Mouse (Mus musculus) kidney, adult 9 months (tissue): ENCODE data around the gene Hydin.
"Not testable (repeated sequence)": the region's sequence is repeated elsewhere in the genome, so short reads cannot be mapped to it uniquely, and the experiment has no call there.

ENCODE experiments used
- DNase-seq: peaks from one replicate; pipeline ENCODE4 v3.0.0; 2022

Gene Hydin

DNA sequence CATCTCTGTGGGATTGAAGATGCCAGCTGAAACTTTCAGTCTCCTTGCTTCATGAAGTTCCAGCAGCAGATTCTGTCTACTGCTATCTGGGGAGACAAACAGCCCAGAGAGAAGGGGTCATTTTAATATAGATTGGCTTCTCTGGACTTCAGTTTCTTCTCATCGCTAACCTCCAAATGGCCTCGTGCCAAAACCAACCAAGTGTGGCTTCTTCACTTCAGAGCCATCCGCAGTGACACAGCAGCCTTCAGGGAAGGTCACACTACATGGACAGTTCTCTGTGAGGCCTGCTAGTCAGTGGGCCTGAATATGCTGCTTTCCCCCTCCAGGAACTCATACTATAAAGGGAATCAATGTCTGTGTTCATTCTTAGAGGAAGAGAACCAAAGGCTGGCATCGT lies 187.7 kb downstream of the Hydin start:
- peak; percentile 26 for DNase-seq

DNA sequence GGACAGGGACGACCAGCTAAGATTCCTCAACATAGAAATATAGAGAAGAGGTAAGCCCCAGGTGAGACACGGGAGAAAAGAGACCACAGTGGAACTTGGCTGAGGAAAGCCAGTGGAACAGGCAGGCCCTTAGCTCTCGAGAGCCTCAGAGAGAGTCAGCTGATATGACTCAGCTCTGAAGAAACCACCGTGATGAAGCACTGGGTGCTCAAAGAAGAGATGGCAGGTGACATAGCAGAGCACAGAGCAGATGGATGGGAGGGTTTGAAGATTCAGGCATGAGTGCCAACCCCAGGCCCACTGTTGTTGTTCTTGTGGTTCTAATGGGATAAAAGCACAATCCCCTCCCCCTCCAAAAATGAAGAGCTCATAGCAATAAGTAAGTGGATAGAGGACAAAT lies 190.6 kb downstream of the Hydin start:
- no peak for DNase-seq

DNA sequence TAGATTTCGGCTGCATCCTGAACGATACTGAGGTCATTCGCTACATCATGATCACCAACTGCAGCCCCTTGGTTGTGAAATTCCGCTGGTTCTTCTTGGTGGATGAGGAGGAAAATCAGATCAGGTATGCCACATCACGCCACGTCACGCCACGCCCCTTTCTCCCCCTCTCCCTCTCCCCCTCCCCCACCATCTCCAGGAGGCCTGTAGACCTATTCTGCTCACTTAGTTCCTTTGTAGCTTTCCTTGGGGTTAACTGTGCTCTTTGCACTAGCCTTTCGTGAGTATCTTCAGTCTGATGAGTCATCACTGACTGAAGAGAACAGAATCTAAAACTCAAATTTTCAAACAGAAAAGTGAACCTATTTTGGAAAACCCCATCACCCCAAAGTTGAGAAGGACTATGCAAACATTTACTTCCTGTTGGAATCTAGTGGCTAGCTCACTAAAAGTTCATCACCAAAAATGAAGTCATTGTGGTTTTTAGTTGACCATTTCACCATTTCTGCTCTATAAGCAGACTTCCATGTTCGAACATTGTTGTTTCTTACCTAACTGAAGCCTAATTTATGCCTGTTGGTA lies 195.9 kb downstream of the Hydin start:
- DNase-seq: no peak

DNA sequence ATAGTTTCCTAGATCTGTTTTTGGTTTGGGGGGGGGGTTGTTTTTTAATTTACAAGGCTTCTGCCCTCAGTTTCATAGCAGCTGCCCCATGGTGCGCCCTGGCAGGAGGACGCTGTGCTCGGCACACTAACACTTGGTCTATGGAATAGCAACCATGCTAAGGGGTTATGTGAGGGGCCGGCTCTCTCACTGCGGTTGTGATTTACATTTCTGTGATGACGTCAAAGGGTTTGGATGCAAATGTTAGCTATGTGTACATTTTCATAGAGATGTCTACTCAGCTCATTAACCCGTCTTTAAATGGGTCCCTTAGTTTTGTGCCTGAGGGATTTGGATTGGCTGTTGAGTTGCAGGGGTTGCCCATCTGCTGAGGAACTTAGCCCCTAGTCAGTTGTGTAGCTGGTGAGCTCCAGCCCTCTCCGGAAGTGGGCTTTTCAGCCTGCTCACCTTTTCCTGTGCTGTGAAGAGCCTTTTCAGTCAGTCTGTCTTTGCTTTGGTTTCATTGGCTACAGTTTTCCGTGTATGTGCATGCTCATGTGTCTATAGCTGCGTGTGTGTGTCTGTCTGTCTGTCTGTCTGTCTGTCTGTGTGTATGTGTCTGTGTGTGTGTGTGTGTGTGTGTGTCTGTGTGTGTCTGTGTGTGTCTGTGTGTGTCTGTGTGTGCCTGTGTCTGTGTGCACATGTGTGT lies 197.1 kb downstream of the Hydin start:
- no peak for DNase-seq

DNA sequence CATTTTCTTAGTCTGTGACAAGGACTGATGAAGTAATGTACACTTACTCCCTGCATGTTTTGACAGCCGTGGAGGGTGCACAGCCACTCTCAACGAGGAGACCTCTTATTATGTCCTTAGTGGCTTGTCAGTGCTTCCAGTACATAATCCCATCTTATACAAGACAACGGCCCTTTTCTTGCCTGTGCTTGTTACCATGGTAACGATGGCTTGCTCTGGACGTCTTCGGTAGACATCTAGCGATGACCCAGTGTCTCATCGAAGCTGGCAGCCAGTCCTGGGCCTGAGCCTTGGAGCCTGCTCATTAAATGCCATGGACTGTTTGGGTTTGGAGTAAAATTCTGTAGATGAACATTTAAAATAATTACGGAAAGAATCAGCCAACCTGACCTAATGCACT lies 198.8 kb downstream of the Hydin start:
- no peak for DNase-seq

DNA sequence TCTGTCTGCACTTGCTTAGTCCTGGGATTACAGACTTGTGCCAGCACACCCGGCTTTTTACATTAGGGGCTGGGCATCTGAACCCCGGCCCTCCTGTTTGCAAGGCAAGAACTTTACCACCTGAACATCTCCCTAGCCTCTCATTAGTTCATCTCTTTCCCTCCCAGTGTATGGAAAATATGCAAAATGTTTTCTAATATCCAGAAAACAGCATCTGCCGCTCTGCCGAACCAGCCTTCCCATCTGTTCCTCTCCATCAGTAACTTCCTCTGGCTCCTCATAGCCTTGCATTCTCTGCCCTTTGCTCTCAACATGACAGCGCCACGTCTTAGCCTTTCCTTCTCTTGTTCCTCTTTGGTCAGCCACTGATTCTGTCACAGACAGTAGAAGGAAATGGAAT lies 210.5 kb downstream of the Hydin start:
- DNase-seq: no peak

DNA sequence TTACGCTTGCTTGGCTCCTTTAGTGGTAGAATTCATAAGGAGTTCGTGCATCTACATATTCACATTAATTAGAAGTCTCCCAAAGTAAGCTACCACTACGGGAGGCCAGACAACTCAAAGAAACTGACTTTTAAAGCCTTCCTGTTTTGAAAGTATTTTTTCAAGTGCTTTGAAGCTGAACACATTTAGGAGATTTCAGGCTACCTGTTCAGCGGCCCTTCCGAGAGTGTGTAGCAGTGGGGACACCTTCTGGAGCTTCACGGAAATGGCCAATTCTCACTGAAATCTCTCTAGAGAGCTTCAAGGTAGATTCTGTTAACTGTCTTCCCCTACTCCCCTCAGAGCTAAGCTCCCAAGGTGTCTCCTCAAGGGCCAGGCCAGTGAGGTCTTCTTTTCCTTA lies 211.8 kb downstream of the Hydin start:
- peak; percentile 46 for DNase-seq

DNA sequence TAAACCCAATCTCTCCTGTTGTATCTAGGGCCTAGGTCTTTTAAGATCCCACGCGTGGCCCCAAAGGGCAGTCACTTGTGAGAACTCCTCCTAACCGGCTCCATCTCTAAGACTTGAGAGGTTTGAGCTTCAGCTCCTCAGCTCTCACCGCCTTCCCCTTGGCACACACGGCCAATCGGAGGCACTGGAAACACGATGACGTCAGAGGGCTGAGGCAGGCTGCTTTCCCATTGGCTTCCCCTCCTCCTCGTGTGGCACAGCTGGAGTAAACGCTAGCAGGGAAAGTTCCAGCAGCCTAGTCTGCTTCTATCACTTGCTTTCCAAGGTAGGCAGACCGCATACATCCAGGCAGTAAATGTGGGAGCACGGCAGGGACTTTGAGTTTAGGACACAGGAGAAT lies 212.6 kb downstream of the Hydin start:
- DNase-seq: no peak

DNA sequence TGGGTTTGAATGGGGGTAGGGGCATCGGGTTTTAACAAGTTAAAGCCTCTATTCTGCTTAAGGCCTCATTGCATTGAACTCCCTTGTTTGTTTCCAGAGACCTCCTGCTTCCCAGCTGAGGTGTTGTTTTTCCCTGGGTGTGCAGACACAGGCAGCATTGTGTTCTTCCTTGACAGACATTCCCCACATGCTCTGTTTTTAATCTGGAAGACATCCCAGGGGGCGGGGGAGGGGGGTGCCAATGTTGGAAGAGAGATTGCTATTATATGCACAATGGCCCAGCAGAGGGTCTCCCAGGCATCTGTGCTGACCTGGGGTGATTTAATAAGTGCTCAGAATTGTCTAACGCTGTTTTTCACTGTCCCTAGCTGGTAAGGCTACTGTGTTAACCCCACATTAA lies 215.5 kb downstream of the Hydin start:
- DNase-seq: no peak

DNA sequence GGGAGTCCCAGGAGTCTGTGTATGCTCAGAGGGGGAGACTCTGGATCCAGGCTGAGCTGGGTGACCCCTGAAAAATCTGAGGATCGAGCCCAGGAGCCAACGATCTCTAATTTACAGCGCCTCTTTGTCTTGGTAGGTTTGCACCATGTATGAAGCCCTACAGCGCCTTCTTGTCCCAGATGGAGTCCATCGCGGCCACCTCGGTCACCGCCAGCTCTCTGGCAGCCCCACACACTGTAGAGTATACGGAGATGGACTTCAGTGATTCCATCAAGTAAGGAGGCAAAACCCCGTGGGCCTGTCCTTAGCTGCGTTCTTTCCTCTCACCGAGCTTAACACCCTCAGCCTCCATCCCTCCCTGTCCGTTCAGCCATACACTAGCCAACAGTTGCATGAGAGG lies 218.5 kb downstream of the Hydin start:
- no peak for DNase-seq

DNA sequence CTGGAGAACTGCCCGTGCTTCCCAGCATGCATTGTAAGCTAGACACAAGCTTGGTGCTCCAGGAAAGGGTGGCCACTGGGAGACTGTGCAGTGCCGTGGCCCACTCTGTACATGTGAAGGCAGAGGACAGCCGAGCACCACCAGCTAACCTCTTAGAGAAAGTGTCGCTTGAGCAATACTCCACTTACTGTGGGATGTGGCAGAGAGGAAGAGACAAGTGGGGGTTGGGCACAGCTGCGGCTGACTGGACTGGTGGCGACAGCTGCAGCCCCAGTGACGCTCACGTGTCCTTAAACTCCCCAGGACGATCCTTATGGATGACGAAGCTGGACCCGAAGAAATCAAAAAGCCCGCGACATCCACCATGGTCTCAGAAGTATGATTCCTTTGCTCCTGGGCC lies 219.2 kb downstream of the Hydin start:
- no peak for DNase-seq

DNA sequence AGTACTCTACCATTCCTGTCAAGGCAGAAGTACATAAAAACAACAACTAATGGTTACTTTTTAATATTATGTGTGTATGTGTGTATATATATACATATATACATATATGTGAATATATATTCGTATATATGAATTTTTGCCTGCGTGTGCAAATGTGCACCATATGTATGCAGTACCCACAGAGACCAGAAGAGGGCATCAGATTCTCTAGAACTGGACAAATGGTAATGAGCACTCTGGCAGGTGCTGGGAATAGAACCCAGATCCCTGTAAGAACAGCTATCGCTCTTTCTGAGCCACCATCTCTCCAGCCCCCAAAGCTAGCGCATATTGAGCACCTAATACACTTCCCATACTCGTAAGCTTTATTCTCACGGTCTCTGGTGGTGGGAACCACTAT lies 220.9 kb downstream of the Hydin start:
- no peak for DNase-seq

DNA sequence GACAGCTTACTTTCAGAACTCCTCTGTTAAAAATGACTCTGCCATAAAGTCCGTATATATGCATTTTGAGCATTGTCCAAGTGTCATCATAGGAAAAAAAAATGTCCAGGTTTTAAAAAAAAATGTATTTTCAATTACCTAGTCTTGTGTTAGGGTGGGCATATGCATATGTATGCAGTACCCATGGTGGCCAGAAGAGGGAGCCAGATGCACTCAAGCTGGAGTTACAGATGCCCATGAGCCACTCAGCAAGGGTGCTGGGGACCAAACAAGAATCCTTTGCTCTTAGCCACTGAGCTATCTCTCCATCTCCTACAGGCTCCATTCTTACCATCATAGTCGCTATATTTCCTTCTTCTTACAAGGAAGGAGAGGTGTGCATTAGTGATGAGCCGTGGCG lies 222.6 kb downstream of the Hydin start:
- peak; percentile 10 for DNase-seq

DNA sequence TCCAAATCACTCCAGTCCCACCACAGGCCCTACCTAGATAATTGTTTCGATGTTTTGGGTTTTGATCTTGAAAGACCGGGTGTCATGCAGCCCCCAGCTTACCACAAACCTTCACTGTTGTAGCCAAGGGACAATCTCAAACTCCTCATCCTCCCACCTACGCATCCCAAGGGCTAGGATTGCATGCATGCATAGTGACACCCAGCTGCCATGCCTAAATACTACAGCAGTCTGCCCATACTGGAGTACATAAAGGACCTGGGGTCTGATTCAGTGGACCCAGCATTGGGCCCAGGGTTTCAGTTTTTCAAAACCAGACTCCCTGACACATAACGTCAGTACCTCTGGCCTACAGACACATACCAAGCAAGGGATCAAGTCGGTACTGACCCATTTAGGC lies 224.3 kb downstream of the Hydin start:
- no peak for DNase-seq

DNA sequence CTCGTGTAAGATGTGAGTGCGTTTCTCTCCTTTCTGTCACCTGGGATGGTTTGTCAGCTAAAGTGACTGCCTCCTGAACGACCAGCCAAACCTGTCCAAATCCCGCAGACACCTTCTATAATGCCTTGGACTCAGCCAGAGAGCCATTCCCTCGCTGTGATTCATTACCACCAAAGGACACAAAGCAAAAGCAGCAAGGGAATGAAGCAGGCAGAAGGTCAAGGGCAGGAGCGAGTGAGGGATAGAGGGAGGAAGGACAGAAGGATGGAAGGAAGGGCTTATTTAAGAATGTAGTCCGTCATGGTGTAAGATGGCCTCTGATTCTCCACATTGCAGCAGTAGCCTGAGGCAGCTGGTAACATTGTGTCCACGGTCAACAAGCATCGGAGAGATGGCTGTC lies 229.5 kb downstream of the Hydin start:
- DNase-seq: no peak

DNA sequence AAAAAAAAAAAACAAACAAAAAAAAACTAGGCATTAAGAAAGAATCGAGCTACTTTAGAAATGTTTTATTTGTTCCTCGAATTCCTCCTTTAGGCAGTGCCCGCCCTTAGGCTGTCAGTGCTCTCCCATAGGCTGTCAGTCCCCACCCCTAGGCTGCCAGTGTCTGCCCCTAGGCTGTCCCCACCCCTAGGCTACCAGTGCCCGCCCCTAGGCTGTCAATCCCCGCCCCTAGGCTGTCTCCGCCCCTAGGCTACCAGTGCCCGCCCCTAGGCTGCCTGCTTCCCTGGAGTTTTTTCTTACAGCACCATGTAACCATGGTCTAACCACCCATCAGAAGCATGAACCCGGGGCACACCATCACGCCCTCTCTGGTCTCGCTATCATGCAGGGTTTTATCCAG lies 233.5 kb downstream of the Hydin start:
- DNase-seq: no peak

DNA sequence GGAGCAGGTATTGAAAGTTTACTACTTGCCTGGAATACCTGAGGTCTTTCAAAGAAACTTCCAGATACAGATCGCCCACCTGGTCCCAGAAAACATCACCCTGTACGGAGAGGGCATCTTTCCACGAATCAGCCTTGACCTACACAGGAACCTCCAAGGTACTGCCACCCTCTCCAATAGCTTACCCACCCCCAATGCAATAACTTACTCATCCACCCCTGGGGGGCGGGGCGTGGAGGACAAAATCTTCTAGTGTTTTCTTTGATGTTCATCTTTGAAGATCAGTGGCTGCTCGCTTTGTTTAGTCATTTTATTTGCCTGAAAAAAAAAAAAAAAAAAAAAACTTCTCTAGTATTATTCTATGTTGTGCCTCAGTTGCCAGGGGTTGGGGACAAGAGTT lies 233.9 kb downstream of the Hydin start:
- DNase-seq: no peak

DNA sequence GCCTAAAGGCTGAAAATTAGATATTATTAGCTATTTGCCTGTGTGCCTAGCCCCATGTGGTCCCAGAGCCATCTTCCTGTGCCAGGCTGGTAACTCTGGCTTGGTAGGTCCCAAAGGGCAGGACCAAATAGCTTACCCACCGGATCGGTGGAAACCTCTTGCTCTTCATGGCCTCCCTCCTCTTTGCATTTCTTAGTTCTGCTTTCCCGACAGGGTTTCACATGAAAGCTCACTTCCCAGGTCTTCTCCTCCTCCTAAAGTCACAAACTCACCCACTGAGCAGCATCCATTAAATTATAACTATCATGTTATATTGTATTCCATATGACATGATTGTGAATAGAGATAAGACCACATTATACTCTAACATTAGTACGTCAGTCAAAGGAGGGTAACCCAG lies 234.6 kb downstream of the Hydin start:
- DNase-seq: no peak

DNA sequence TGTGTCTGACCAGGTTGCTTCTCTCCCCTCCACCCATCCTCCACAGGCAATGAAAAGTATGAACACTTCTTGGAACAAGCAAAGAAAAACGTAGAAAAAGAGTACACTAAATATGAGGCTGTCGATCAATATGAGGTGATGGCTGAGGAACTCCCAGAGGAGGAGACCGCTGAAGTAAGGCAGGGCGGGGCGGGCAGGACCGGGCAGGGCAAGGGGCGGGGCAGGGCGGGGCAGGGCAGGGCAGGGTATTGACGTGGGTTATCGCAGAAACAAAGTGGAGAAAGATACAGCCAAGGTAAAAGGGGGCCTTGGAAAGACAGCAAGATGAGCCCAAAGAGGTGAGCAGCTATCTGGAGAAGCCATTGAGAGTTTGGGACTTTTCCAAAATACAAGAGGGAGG lies 236.1 kb downstream of the Hydin start:
- DNase-seq: no peak

DNA sequence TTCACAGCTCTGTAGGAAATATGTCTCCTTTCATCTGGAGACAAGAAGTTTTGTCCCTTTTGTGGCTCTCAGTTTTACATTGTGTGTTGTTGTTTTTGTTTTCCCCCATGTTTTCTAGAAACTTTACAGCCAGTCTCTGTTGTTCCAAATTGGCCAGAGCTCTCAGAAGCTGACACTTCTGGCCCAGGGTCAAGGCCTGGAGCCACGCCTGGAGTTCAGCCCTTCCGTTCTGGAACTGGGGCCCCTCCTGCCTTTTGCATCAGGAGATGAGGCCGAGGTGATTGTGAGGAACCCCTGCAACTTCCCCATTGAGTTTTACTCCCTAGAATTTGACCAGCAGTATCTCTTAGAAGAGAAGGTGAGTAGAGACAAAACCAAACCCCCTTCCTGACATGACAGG lies 242.0 kb downstream of the Hydin start:
- no peak for DNase-seq

DNA sequence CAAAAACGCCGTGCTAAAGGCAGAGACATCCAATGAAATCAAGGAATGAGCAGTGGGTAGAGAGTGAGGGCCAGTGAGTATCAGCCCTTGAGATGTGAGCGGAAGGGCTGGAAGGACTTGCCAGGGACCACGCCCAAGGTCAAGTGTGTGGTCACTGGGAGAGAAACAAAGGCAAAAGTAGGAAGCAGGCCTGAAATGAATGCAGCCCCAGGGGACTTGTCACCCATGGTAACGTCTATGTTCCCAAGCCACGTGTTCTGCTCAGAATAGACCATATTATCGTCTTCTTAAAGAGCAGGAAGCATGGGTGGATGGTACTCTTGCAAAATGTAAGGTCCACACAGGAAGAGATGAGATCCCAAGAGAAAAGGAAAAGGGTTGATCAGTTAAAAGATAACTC lies 253.0 kb downstream of the Hydin start:
- DNase-seq: no peak

DNA sequence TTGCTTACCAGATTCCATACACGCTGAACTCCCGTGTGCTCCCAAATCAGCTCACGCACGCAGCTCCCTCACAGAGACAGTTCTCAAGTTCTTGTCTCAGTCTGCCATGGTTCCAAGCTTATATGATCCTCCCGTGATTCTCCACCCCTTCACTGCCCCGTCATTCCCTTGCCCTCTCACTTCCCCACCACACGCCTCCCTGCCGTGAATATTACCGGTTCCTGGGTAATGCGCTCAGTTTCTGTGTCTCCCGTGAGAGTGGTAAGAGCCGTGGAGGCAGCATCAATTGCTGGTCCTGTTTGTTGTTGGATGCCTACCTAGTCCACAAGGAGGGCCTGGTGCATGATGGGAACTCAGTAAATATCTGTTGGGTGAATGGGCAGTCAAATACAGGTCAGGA lies 255.1 kb downstream of the Hydin start:
- no peak for DNase-seq

DNA sequence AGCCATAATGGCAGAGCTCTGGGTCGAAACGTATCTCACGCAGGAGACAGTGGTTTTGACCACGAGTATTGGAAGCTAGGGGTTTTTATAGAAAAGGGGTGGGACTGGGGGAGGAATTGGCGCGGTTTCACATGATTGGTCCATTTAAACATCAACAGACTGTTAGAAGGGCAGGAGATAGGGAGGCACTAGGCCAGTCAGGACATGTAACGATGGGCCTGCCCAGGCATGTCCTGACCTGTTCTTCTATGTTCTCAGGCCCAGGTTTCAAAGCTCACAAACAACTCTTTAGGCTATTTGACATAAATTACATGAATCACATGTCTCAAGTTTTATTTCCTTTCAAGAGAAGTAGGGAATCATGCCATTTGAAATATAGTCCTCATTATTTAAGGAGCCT lies 255.7 kb downstream of the Hydin start:
- DNase-seq: not testable (repeated sequence)

DNA sequence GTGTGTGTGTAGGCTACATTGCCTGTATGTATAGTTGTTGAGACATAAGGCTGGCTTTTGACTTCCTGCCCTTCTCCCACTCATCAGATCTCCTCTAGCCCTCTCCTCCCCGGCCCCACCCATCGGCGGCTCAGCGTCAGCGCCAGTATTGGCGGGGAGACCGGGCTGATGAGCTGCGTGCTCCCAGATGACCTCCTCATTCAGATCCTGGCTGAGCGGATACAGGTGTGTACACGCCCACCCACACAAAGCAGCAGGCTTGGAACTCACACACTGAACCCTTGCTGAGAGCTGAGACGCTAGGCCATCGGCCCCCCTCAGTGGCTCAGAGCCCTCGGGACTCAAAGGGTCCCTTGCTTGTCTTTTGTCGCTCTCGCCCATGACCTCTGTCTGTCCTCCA lies 256.2 kb downstream of the Hydin start:
- no peak for DNase-seq

DNA sequence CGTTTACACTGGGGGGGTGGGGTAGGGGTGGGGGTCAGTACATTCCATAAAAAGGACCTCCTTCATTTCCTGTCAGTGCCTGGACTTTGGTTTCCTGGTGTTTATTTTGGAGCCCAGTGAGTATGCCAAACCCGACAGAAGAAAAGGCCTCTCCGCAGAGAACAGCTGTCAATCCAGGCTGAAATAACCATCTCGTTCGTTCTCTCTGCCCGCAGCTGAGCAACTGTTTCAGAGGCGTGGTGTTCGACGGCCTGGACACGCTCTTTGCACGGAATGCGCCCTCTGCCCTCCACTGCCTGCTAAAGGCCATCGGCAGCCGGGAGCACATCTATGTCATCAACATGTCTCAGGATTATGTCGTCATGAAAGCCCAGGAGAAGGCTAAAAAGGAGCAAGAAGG lies 258.5 kb downstream of the Hydin start:
- DNase-seq: no peak
